Mouse (Mus musculus): ENCODE data around the gene Dkk1. TPM values are rescaled to one million over a fixed set of nuclear protein-coding genes. Genes with fewer than 3 reads are reported as not detected.
"Not testable (repeated sequence)": the region's sequence is repeated elsewhere in the genome, so short reads cannot be mapped to it uniquely, and the experiment has no call there.

The Dkk1 gene
- polyA plus RNA-seq, 1 experiment = not detected

DNA sequence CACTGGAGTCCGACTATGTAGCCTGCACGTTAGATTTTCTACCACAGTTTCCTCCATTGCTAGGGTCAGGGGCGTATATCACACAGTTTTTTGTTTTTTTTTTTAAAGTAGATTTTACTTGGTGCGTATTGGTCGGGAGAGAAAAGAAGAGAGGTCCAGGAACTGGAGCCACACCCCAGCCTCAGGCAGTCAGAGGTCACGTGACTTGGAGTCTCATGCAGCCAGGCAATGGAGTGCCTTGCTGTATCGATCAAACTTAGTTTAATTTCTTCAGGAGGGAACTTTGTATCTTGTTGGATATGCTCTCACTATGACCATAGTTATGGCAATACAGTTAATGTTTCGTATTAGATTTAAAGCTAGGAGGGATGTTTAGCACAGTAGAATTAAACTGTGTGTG, 2.8 kb upstream of the Dkk1 start:
- Histone ChIP-seq H3K27me3 (ENCODE audit: control insufficient read depth, insufficient read depth, low read length) (peaks cover 23% of the 10 kb centered on the region), H3K4me3 (ENCODE audit: low read depth, low read length) (no peak overlapping the region), H3K36me3 (ENCODE audit: control insufficient read depth, insufficient read depth, low read length) (no peaks in the 10 kb centered on the region), H3K4me1 (ENCODE audit: control insufficient read depth, insufficient read depth, insufficient read length, low read length) (no peaks in the 10 kb centered on the region), H3K27ac (ENCODE audit: insufficient read depth, low read depth, low read length) (no peak overlapping the region)
- no peak for TF ChIP-seq POLR2A (IDR thresholded peaks at IDR 0.05; ENCODE audit: low read depth, low read length)
- TF ChIP-seq CTCF (IDR thresholded peaks at IDR 0.05; ENCODE audit: extremely low read depth, insufficient read length, insufficient replicate concordance, low read depth, low read length) = no peak
- WGBS = 61% methylated on average over 8 of the region's 8 CpGs

DNA sequence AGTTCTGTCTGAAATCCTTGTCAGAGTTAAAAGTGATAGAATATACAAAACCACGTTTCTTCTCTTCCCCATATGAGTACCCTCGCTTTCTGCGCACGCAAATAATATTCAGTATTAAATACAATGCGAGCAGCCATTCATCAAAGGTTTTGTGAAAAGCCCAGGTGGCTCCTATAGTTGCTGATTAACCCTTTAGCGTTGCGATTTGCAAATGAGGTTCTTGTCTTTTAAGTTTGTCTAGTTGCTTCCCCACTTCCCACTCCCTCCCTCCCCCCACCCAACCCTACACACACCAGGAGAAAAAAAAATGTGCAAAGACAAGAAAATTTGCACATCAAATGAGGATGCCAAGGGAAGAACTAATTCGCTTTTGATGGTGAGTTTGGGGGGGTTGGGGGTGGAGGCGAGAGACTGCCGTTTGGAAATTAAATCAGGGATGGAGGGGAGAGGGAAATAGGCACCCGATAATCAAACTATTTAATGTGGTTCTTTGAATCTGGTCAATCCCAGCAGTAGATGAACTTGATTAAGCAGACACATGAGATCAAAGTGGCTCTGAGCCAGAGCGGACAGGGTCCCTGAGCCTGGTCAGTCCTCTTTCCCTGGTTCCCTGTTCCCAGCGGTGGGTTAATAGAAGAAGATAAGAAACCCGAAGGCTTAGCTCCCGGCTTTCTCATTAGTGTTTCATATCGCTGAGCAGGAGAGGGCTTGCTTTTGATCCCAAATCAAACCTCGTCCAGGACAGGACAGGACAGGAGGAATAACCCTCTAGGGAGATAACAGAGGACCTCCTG, 586 bp upstream of the Dkk1 start:
- Histone ChIP-seq H3K4me1 (ENCODE audit: control insufficient read depth, insufficient read depth, insufficient read length, low read length) (no peaks in the 10 kb centered on the region), H3K36me3 (ENCODE audit: control insufficient read depth, insufficient read depth, low read length) (no peaks in the 10 kb centered on the region), H3K27ac (ENCODE audit: insufficient read depth, low read depth, low read length) (no peak overlapping the region), H3K4me3 (ENCODE audit: low read depth, low read length) (no peak overlapping the region), H3K27me3 (ENCODE audit: control insufficient read depth, insufficient read depth, low read length) (peaks cover 25% of the 10 kb centered on the region)
- 8% methylated on average over 17 of the region's 17 CpGs for WGBS
- no peak for TF ChIP-seq POLR2A (IDR thresholded peaks at IDR 0.05; ENCODE audit: low read depth, low read length)

DNA sequence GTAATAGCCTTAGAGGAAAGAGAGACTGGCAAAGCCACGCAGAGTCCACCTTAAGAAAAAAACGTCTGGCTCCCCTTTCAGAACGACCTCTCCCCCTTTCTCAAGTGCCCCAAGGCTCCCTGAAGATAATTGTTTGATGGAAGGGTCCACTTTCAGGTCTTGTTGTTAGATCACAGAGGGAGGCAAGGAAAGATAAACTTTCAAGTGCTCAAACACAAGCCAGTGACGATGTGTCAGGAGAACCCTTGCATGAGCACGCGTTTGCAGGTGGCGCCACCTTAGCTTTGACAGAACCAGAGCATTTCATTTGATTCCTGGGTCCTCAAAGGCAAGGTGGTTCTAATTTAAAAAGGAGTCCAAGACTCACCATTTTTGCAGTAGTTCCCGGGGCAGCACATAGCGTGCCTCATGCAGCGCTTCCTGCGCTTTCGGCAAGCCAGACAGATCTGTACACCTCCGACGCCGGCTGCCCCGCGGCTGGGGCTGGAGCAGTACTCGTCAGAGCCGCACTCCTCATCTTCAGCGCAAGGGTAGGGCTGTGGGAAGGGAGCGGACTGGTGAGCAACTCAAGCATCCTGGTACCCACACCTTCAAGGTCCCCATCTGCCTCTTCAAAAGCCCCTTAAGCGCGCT, 938 bp downstream of the Dkk1 start:
- no peak overlapping the region for H3K4me3 ChIP-seq (ENCODE audit: low read depth, low read length)
- H3K27ac ChIP-seq (ENCODE audit: insufficient read depth, low read depth, low read length) = no peak overlapping the region
- 5% methylated on average over 23 of the region's 23 CpGs for WGBS
- H3K27me3 ChIP-seq (ENCODE audit: control insufficient read depth, insufficient read depth, low read length) = peaks cover 25% of the 10 kb centered on the region
- no peaks in the 10 kb centered on the region for H3K4me1 ChIP-seq (ENCODE audit: control insufficient read depth, insufficient read depth, insufficient read length, low read length)
- TF ChIP-seq CTCF (IDR thresholded peaks at IDR 0.05; ENCODE audit: extremely low read depth, insufficient read length, insufficient replicate concordance, low read depth, low read length) (no peak), POLR2A (IDR thresholded peaks at IDR 0.05; ENCODE audit: low read depth, low read length) (no peak)
- H3K36me3 ChIP-seq (ENCODE audit: control insufficient read depth, insufficient read depth, low read length) = no peaks in the 10 kb centered on the region

DNA sequence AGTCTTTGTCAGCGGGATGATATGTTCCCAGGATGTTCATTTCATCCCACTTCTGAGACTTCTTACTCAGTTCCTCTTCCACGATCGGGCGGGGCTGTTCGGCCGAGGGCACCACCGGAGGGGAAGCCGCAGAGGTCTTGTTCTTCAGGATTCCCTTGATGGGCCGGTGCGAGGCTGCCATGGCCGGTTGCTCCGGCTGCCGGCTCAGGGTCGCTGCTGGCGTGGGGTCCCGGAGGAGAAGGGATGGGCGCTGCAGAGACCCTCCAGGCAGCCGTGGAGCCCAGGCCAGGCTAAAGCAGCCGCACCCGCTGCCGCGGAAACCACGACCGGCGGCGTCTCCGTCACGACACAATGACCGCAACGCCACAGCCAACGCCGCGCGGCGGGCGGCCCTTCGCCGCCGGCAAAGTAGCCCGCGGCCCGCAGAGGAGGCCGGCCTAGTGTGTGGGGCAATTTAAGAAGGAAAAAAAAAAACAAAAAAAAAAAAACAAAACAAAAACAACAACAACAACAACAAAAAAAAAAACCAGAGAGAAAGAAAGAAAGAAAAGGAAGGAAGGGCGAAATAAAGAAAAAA, 10.0 kb downstream of the Dkk1 start:
- H3K4me1 ChIP-seq (ENCODE audit: control insufficient read depth, insufficient read depth, insufficient read length, low read length); H3K27me3 ChIP-seq (ENCODE audit: control insufficient read depth, insufficient read depth, low read length); H3K27ac ChIP-seq (ENCODE audit: insufficient read depth, low read depth, low read length); H3K36me3 ChIP-seq (ENCODE audit: control insufficient read depth, insufficient read depth, low read length): not testable (repeated sequence)
- H3K4me3 ChIP-seq (ENCODE audit: low read depth, low read length) = peak overlapping the region; percentile 21; the same call in 1 of the 2 replicates
- WGBS = 4% methylated on average over 43 of the region's 44 CpGs

DNA sequence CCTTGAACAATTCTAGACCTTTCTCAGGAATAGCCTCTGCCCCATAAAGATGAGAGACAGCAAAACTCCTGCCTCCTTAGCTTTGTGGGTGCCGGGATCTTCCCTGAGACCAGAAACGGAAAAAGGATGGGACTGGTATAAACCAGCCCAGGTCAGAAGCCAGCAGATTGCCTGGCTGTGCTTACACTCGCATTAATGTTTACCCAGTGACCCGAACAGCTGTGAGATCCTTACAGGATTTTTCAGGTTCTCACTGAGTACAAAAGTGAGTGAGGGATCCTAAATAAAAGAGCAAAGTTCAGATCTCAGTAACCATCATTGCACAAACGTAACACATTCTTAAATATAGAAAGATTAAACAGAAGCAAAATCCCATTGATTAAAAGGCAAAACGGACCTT, 32.7 kb downstream of the Dkk1 start:
- no peak for TF ChIP-seq POLR2A (IDR thresholded peaks at IDR 0.05; ENCODE audit: low read depth, low read length)
- TF ChIP-seq CTCF (IDR thresholded peaks at IDR 0.05; ENCODE audit: extremely low read depth, insufficient read length, insufficient replicate concordance, low read depth, low read length) = no peak
- Histone ChIP-seq H3K27me3 (ENCODE audit: control insufficient read depth, insufficient read depth, low read length) (no peaks in the 10 kb centered on the region), H3K27ac (ENCODE audit: insufficient read depth, low read depth, low read length) (no peak overlapping the region), H3K36me3 (ENCODE audit: control insufficient read depth, insufficient read depth, low read length) (no peaks in the 10 kb centered on the region), H3K4me1 (ENCODE audit: control insufficient read depth, insufficient read depth, insufficient read length, low read length) (no peaks in the 10 kb centered on the region), H3K4me3 (ENCODE audit: low read depth, low read length) (no peak overlapping the region)
- WGBS = 17% methylated on average over 6 of the region's 6 CpGs

DNA sequence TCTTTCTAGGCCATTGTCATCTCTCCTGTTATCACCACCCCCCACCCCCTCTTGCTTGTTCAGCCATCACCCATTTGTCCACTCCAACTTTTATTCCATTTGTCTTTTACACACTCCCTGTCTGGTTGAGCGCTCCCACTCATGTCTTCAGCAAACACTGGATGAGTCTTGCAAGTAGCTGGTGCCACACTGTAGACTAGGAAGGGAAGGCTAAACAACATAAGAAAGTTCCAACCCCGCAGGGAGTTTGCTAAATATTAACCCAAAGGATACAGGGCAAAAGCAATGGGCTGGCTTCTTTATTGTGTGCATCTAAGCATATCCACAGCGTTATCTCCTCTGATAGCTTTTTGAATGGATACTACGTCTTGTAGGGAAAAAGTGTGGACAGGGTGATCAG, 39.0 kb downstream of the Dkk1 start:
- Histone ChIP-seq H3K27ac (ENCODE audit: insufficient read depth, low read depth, low read length) (no peak overlapping the region), H3K4me1 (ENCODE audit: control insufficient read depth, insufficient read depth, insufficient read length, low read length) (no peaks in the 10 kb centered on the region), H3K36me3 (ENCODE audit: control insufficient read depth, insufficient read depth, low read length) (no peaks in the 10 kb centered on the region), H3K27me3 (ENCODE audit: control insufficient read depth, insufficient read depth, low read length) (no peaks in the 10 kb centered on the region), H3K4me3 (ENCODE audit: low read depth, low read length) (no peak overlapping the region)
- TF ChIP-seq CTCF (IDR thresholded peaks at IDR 0.05; ENCODE audit: extremely low read depth, insufficient read length, insufficient replicate concordance, low read depth, low read length) (no peak), POLR2A (IDR thresholded peaks at IDR 0.05; ENCODE audit: low read depth, low read length) (no peak)
- 33% methylated on average over 4 of the region's 4 CpGs for WGBS

DNA sequence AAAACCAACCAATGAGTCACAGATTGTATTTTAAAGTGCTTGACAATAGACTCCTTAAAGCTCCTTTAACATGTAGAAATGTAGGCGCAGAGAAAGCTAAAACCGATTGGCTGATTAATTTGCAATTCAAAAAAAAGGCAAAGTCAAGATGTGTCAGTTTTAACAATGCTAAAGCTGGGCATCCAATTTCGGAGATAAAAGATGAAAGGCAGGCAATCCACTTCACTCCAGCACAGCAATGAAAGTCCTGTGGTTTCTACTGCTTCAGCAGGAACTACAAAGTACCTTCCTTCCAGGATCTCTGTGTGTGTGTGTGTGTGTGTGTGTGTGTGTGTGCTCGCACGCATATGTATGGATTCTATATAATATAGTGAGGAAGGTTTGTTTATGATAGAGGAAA, 44.0 kb downstream of the Dkk1 start:
- Histone ChIP-seq H3K27ac (ENCODE audit: insufficient read depth, low read depth, low read length) (no peak overlapping the region), H3K36me3 (ENCODE audit: control insufficient read depth, insufficient read depth, low read length) (no peaks in the 10 kb centered on the region), H3K27me3 (ENCODE audit: control insufficient read depth, insufficient read depth, low read length) (no peaks in the 10 kb centered on the region), H3K4me1 (ENCODE audit: control insufficient read depth, insufficient read depth, insufficient read length, low read length) (no peaks in the 10 kb centered on the region), H3K4me3 (ENCODE audit: low read depth, low read length) (no peak overlapping the region)
- TF ChIP-seq POLR2A (IDR thresholded peaks at IDR 0.05; ENCODE audit: low read depth, low read length) = no peak
- no peak for TF ChIP-seq CTCF (IDR thresholded peaks at IDR 0.05; ENCODE audit: extremely low read depth, insufficient read length, insufficient replicate concordance, low read depth, low read length)
- 52% methylated on average over 5 of the region's 5 CpGs for WGBS

Data from small intestine, adult 2 months (tissue).